Mouse (Mus musculus): ENCODE measurements around the gene Itgav. TPM values are rescaled to one million over a fixed set of nuclear protein-coding genes. Genes with fewer than 3 reads are reported as not detected.
"Not testable (repeated sequence)": the region's sequence is repeated elsewhere in the genome, so short reads cannot be mapped to it uniquely, and the experiment has no call there.

The Itgav gene
- polyA plus RNA-seq, 1 experiment = 62.6 TPM

- no peak for DNase-seq (ENCODE audit: low spot score)
Measured at GRCm38 (mm10) chr2:83709896-83710524, 14.2 kb upstream of the Itgav start.

GRCm38 (mm10) chr2:83713281-83713680, 10.9 kb upstream of the Itgav start:
- DNase-seq (ENCODE audit: low spot score) = not testable (repeated sequence)

GRCm38 (mm10) chr2:83713946-83714345, 10.3 kb upstream of the Itgav start:
- DNase-seq (ENCODE audit: low spot score) = no peak

GRCm38 (mm10) chr2:83714783-83715182, 9.4 kb upstream of the Itgav start:
- peak; percentile 33 for DNase-seq (ENCODE audit: low spot score)

- no peak for DNase-seq (ENCODE audit: low spot score)
Measured at GRCm38 (mm10) chr2:83718341-83718740, 5.9 kb upstream of the Itgav start.

GRCm38 (mm10) chr2:83721635-83722034, 2.6 kb upstream of the Itgav start:
- DNase-seq (ENCODE audit: low spot score) = no peak

- no peak for DNase-seq (ENCODE audit: low spot score)
Measured at GRCm38 (mm10) chr2:83722936-83723335, 1.3 kb upstream of the Itgav start.

- no peak for DNase-seq (ENCODE audit: low spot score)
Measured at GRCm38 (mm10) chr2:83723346-83723745, 851 bp upstream of the Itgav start.

- DNase-seq (ENCODE audit: low spot score) = peak; percentile 64
Measured at GRCm38 (mm10) chr2:83724827-83725730, 882 bp downstream of the Itgav start.

GRCm38 (mm10) chr2:83725796-83726195, 1.6 kb downstream of the Itgav start:
- no peak for DNase-seq (ENCODE audit: low spot score)

GRCm38 (mm10) chr2:83728238-83728682, 4.1 kb downstream of the Itgav start:
- DNase-seq (ENCODE audit: low spot score) = no peak

- DNase-seq (ENCODE audit: low spot score) = no peak
Measured at GRCm38 (mm10) chr2:83729339-83729738, 5.1 kb downstream of the Itgav start.

- DNase-seq (ENCODE audit: low spot score) = no peak
Measured at GRCm38 (mm10) chr2:83732896-83733295, 8.7 kb downstream of the Itgav start.

GRCm38 (mm10) chr2:83733981-83734393, 9.8 kb downstream of the Itgav start:
- no peak for DNase-seq (ENCODE audit: low spot score)

- no peak for DNase-seq (ENCODE audit: low spot score)
Measured at GRCm38 (mm10) chr2:83735276-83735675, 11.1 kb downstream of the Itgav start.

GRCm38 (mm10) chr2:83736836-83737235, 12.6 kb downstream of the Itgav start:
- DNase-seq (ENCODE audit: low spot score) = no peak

- no peak for DNase-seq (ENCODE audit: low spot score)
Measured at GRCm38 (mm10) chr2:83738586-83739251, 14.5 kb downstream of the Itgav start.

GRCm38 (mm10) chr2:83739461-83740124, 15.4 kb downstream of the Itgav start:
- DNase-seq (ENCODE audit: low spot score) = no peak

- DNase-seq (ENCODE audit: low spot score) = no peak
Measured at GRCm38 (mm10) chr2:83740601-83741031, 16.4 kb downstream of the Itgav start.

- no peak for DNase-seq (ENCODE audit: low spot score)
Measured at GRCm38 (mm10) chr2:83742210-83742609, 18.0 kb downstream of the Itgav start.

- DNase-seq (ENCODE audit: low spot score) = no peak
Measured at GRCm38 (mm10) chr2:83742836-83743235, 18.6 kb downstream of the Itgav start.
